Mouse (Mus musculus) forebrain, postnatal 0 days (tissue): ENCODE data around the gene Eif3k. TPM values are rescaled to one million over a fixed set of nuclear protein-coding genes. Genes with fewer than 3 reads are reported as not detected.
A peak's percentile ranks its signal among the peaks of the same experiment; 100 is the strongest.

ENCODE experiments used
- ATAC-seq: fragments of 200-750 bp; cut with Nextera tagmentation; 2 replicates; pipeline ENCODE4 v1.8.0; 2017; ENCODE audit warnings: mild to moderate bottlenecking, moderate library complexity
- DNase-seq: peaks from one replicate; pipeline ENCODE4 v3.0.0-alpha.2; 2015
- H3K27ac ChIP-seq: fragments of 300-500 bp; sonication (generic); 2 replicates; pipeline ENCODE4 v1.5.1; 2014; ENCODE audit warnings: low read depth, mild to moderate bottlenecking, antibody characterized with exemption, low read length, moderate library complexity, mixed read lengths
- H3K27me3 ChIP-seq: fragments of 300-500 bp; sonication (generic); 2 replicates; pipeline ENCODE4 v1.6.1; 2014; ENCODE audit warnings: mild to moderate bottlenecking, low read length, mixed read lengths; ENCODE audit not compliant: insufficient read depth
- H3K36me3 ChIP-seq: fragments of 300-500 bp; sonication (generic); 2 replicates; pipeline ENCODE4 v1.6.1; 2014; ENCODE audit warnings: mild to moderate bottlenecking, moderate library complexity; ENCODE audit not compliant: insufficient read depth
- H3K4me1 ChIP-seq: fragments of 300-500 bp; sonication (generic); 2 replicates; pipeline ENCODE4 v1.6.1; 2014; ENCODE audit warnings: antibody characterized with exemption; ENCODE audit not compliant: insufficient read depth
- H3K4me2 ChIP-seq: fragments of 300-500 bp; sonication (generic); 2 replicates; pipeline ENCODE4 v1.6.1; 2014; ENCODE audit warnings: low read depth, mild to moderate bottlenecking, moderate library complexity
- H3K4me3 ChIP-seq: fragments of 300-500 bp; sonication (generic); 2 replicates; pipeline ENCODE4 v1.5.1; 2014; ENCODE audit warnings: low read depth, low read length, mixed read lengths
- H3K9ac ChIP-seq: fragments of 300-500 bp; sonication (generic); 2 replicates; pipeline ENCODE4 v1.6.1; 2014; ENCODE audit warnings: mild to moderate bottlenecking
- H3K9me3 ChIP-seq: fragments of 300-500 bp; sonication (generic); 2 replicates; pipeline ENCODE4 v1.6.1; 2016; ENCODE audit warnings: low read length
- CTCF ChIP-seq: sonication (generic); IDR thresholded peaks from 2 replicates; pipeline ENCODE4 v1.5.1; 2016; ENCODE audit warnings: antibody characterized with exemption, control low read depth, low read depth
- WGBS: fragments of 180-500 bp; shearing (Covaris S2); extraction: QIAGEN DNeasy Blood & Tissue Kit; methylation state at CpG from one replicate; pipeline ENCODE4 v1.1.7; 2014; 5-methylcytosine and 5-hydroxymethylcytosine counted together
- polyA plus RNA-seq: library from polyadenylated mRNA; unstranded; fragments of >200 nt; fragmentation: Nextera tagmentation; extraction: Ambion mirVana; gene quantifications from 2 replicates; pipeline ENCODE4 v1.2.1, GENCODE M21; 2015
- total RNA-seq: library from RNA; depleted of rRNA; stranded (reverse); fragments of >200 nt; gene quantifications from 2 replicates; pipeline ENCODE4 v1.2.3, GENCODE M21; 2014

Eif3k gene
- total and polyA plus RNA-seq, 2 experiments from 2014 or later, result 318 to 360 TPM

- WGBS, result 43% methylated on average over 9 of the region's 9 CpGs
Measured at GRCm38 (mm10) chr7:28960354-28961046, 21.2 kb downstream of the Eif3k start.

GRCm38 (mm10) chr7:28959505-28960045 lies 22.1 kb downstream of the Eif3k start:
- Histone ChIP-seq H3K36me3 (no peaks in the 10 kb centered on the region), H3K4me2 (peak overlapping the region; percentile 78), H3K27ac (no peak overlapping the region), H3K27me3 (no peaks in the 10 kb centered on the region), H3K9ac (no peak overlapping the region), H3K4me1 (peaks cover 15% of the 10 kb centered on the region), H3K9me3 (no peaks in the 10 kb centered on the region), H3K4me3 (no peak overlapping the region; the same call in 1 of the 2 replicates)
- 45% methylated on average over 6 of the region's 6 CpGs for WGBS
- no peak for DNase-seq
- ATAC-seq, result no peak
- TF ChIP-seq CTCF, result no peak

More at GRCm38 (mm10) chr7:28960354-28961046, 21.2 kb downstream of the Eif3k start:
- no peak for DNase-seq
- Histone ChIP-seq H3K4me2 (peak overlapping the region; percentile 78), H3K27ac (no peak overlapping the region), H3K36me3 (no peaks in the 10 kb centered on the region), H3K27me3 (no peaks in the 10 kb centered on the region), H3K4me3 (peak overlapping the region; percentile 88), H3K9ac (peak overlapping the region; percentile 93), H3K4me1 (peaks cover 15% of the 10 kb centered on the region), H3K9me3 (no peaks in the 10 kb centered on the region)
- no peak for ATAC-seq
- TF ChIP-seq CTCF, result no peak

GRCm38 (mm10) chr7:28958770-28959169 lies 22.9 kb downstream of the Eif3k start:
- no peak overlapping the region for H3K4me3 ChIP-seq
- H3K27ac ChIP-seq, result no peak overlapping the region
- no peaks in the 10 kb centered on the region for H3K27me3 ChIP-seq
- H3K36me3 ChIP-seq, result no peaks in the 10 kb centered on the region
- TF ChIP-seq CTCF, result no peak
- DNase-seq (no peak), ATAC-seq (no peak)
- H3K4me2 ChIP-seq, result 0 out of 2 replicates have a peak overlapping the region, but pooled peaks have one; percentile 78
- WGBS, result 63% methylated on average over 1 of the region's 1 CpGs
- no peak overlapping the region for H3K9ac ChIP-seq
- peaks cover 18% of the 10 kb centered on the region for H3K4me1 ChIP-seq
- no peaks in the 10 kb centered on the region for H3K9me3 ChIP-seq

GRCm38 (mm10) chr7:28957997-28958725 lies 23.5 kb downstream of the Eif3k start:
- peaks cover 23% of the 10 kb centered on the region for H3K4me1 ChIP-seq

GRCm38 (mm10) chr7:28957286-28957685 lies 24.4 kb downstream of the Eif3k start:
- peaks cover 23% of the 10 kb centered on the region for H3K4me1 ChIP-seq
- no peaks in the 10 kb centered on the region for H3K27me3 ChIP-seq
- no peak for ATAC-seq

More at GRCm38 (mm10) chr7:28957997-28958725, 23.5 kb downstream of the Eif3k start:
- no peak for DNase-seq
- H3K36me3 ChIP-seq, result no peaks in the 10 kb centered on the region
- H3K4me2 ChIP-seq, result no peak overlapping the region
- no peaks in the 10 kb centered on the region for H3K9me3 ChIP-seq
- H3K27ac ChIP-seq, result no peak overlapping the region
- no peak for TF ChIP-seq CTCF
- H3K4me3 ChIP-seq, result no peak overlapping the region
- 77% methylated on average over 1 of the region's 1 CpGs for WGBS
- ATAC-seq, result no peak
- H3K9ac ChIP-seq, result no peak overlapping the region
- no peaks in the 10 kb centered on the region for H3K27me3 ChIP-seq

GRCm38 (mm10) chr7:28956270-28956669 lies 25.4 kb downstream of the Eif3k start:
- Histone ChIP-seq H3K27ac (no peak overlapping the region), H3K36me3 (no peaks in the 10 kb centered on the region), H3K27me3 (no peaks in the 10 kb centered on the region), H3K9me3 (no peaks in the 10 kb centered on the region), H3K9ac (no peak overlapping the region), H3K4me2 (no peak overlapping the region), H3K4me3 (no peak overlapping the region), H3K4me1 (peaks cover 23% of the 10 kb centered on the region)
- ATAC-seq (no peak), DNase-seq (no peak)
- 91% methylated on average over 1 of the region's 1 CpGs for WGBS
- no peak for TF ChIP-seq CTCF

More at GRCm38 (mm10) chr7:28957286-28957685, 24.4 kb downstream of the Eif3k start:
- no peaks in the 10 kb centered on the region for H3K36me3 ChIP-seq
- H3K9ac ChIP-seq, result no peak overlapping the region
- H3K4me2 ChIP-seq, result no peak overlapping the region
- no peak overlapping the region for H3K27ac ChIP-seq
- 75% methylated on average over 6 of the region's 6 CpGs for whole genome bisulfite sequencing
- no peak for TF ChIP-seq CTCF
- H3K4me3 ChIP-seq, result no peak overlapping the region
- no peaks in the 10 kb centered on the region for H3K9me3 ChIP-seq
- DNase-seq, result no peak
